Mouse (Mus musculus) retina, embryonic 14.5 days (tissue): ENCODE measurements around the gene Gtf2a1l.

Experiments used
- DNase-seq: peaks from one replicate; pipeline ENCODE4 v3.0.0-alpha.2; 2015; ENCODE audit warnings: low spot score

The Gtf2a1l gene

GRCm38 (mm10) chr17:88658510-88658909 lies 9.9 kb upstream of the Gtf2a1l start:
- DNase-seq, result no peak

DNA sequence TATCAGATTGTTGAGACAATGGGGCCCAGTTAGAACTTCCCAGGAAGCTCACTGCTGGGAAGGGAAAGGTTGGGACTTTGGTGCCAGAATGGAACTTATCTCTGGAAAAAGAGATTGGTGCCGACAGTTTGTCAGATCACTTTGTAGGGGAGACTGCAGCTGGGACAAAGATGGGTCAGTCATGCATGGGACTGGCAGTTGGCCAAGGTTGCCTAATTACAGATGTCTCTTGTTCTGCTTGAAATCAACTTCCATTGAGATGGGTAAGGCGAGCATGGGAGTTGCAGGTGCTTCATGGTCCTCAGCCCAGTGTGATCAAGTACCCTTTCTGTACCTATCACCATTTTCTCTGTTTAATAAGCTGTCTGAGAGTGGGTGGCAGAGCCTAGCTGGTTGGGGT lies 2.4 kb upstream of the Gtf2a1l start:
- DNase-seq, result peak; percentile 29

DNA sequence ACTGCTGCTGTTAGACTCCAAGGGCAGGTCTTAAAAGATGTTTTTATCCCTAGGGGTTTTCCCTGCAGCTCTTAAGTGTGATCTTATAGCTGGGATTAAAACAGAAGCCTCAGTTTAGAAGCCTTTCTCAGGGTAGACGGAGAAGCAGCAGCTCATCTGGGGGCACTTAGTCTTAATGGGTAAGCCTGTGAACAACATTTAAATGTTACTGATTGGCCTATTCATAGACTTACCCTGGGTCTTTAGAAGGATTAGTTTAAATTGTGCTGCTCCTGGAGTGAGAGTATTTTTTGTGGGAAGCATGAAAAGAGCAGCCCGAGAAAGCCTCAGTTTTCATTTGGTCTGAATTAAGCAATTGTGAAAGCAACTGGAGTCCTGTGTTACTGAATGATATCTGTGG lies 1.5 kb downstream of the Gtf2a1l start:
- DNase-seq, result no peak

- no peak for DNase-seq
Measured at GRCm38 (mm10) chr17:88670800-88671199, 2.3 kb downstream of the Gtf2a1l start.

GRCm38 (mm10) chr17:88675310-88676309 lies 7.2 kb downstream of the Gtf2a1l start:
- DNase-seq, result no peak

- peak; percentile 37 for DNase-seq
Measured at GRCm38 (mm10) chr17:88688226-88688625, 19.8 kb downstream of the Gtf2a1l start.

- DNase-seq, result no peak
Measured at GRCm38 (mm10) chr17:88696656-88697333, 28.3 kb downstream of the Gtf2a1l start.

GRCm38 (mm10) chr17:88700901-88701300 lies 32.4 kb downstream of the Gtf2a1l start:
- DNase-seq, result no peak

GRCm38 (mm10) chr17:88702345-88702744 lies 33.9 kb downstream of the Gtf2a1l start:
- DNase-seq, result no peak

DNA sequence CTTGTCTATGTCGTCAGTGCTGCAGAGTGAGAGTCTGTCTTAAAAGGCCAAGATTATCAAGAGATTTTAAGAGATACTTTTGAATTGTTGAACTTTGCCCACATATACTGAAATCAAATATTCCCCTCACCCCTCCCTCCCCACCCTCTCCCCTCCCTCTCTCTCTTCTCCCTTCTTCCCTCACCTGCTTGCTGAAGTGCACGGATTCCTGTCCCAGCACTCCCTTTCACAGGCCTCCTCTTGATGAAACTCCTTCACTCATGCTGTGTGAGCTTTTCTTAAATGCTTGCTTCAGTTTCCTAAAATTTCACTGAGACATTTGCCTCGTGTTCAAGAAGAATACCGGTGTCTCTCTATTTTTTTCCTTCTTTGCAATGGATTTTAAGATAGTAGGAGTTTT lies 34.7 kb downstream of the Gtf2a1l start:
- no peak for DNase-seq

DNA sequence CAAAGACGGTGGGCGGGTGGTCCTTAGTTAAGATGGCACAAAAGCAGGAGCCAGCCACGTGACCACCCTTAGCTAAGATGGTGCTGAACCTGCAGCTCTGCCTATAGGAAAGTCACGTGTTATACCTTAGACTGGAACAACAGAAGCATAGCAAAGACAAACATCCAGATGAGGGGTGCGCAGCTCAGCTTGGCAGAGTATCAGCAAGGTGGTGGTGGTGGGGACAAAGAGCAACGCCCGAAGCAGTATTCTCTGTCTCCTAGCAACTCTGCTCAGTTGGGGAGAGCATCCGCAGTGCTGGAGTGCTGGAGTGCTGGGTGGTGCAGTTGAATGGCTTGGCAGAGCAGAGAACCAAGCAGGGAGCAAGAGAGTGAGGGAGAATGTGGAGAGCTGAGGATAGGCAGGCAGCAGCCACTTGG lies 37.8 kb downstream of the Gtf2a1l start:
- DNase-seq, result no peak

DNA sequence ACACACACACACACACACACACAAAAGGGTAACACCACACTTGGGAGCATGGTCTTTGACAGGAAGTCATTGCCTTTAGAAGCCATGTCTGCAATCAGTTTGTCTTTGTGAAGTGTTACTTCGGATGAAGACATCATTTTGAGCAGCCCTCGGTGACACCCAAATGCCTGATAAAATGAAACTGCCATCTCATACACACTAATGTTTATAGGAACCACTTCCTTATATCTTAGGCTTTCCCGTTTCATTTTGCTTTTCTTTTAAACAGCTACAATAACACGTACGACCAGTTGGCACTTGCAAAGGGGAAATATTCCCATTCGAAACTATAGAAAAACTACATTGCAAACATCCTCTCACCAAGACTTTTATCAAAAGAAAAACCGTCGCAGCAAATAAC lies 81.2 kb downstream of the Gtf2a1l start:
- no peak for DNase-seq

DNA sequence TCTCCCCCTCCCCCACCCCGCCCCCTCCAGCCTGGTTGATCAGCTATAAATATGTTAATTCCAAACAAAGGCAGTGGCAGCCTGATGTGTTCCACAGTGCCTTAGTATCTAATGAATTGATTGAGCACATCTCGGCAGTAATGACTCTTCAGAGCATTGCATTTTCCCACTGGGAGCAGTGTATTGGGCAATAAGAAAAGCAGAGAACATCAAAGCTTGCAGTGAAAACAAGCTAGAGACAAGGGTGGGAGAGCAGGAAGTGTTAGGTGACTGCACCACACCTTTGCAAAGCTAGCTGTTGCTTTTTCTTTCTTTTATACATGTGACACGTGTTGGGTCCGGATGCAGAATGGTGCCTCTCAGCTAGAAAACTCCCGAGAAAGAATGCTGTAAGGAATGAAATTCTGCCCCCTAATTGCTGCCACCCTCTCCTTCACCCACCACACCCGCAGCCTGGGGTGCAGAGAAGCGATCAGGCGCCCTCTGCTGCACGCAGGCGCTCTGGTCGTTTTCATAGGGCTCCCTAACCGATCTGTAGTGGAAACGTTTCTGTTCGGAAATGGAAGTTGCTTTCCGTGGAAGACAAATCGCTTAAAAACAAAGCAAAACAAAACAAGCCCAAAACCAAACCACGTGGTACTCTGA lies 84.5 kb downstream of the Gtf2a1l start:
- peak; percentile 61 for DNase-seq

GRCm38 (mm10) chr17:88753472-88753857 lies 85.0 kb downstream of the Gtf2a1l start:
- DNase-seq, result no peak

- no peak for DNase-seq
Measured at GRCm38 (mm10) chr17:88755776-88756175, 87.3 kb downstream of the Gtf2a1l start.

- DNase-seq, result no peak
Measured at GRCm38 (mm10) chr17:88758003-88758437, 89.6 kb downstream of the Gtf2a1l start.

- DNase-seq, result peak; percentile 64
Measured at GRCm38 (mm10) chr17:88763396-88764135, 95.1 kb downstream of the Gtf2a1l start.

DNA sequence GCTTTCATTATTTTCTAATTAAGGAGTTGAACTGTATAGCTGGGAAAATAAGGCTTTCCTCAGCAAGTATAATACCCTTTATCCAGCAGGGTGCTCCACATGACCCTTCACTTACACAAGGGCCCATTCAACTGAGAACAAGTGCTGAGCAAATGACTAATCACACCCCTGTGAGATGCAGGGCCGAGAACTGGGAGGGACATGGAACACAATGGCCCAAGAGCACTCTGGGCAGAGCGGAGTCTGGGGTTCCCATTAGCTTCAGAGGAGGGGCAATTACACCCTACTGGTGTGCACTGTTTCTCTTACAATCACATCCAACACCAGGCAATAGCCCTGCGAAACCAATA lies 95.7 kb downstream of the Gtf2a1l start:
- DNase-seq, result peak; percentile 70
